Mouse (Mus musculus) CH12.LX (cell line): Measurements from ENCODE around the gene Ptprk. TPM values are rescaled to one million over a fixed set of nuclear protein-coding genes. Genes with fewer than 3 reads are reported as not detected.

Experiments
- DNase-seq: peaks from one replicate; pipeline ENCODE4 v3.0.0-alpha.2; 2013; ENCODE audit errors: extremely low read depth
- H3K27ac ChIP-seq: 2 replicates; pipeline ENCODE4 v1.5.1; 2012; ENCODE audit warnings: low read depth, mild to moderate bottlenecking, control low read depth, moderate library complexity; ENCODE audit not compliant: insufficient read depth
- H3K27me3 ChIP-seq: replicated peaks from 2 replicates; pipeline ENCODE3; 2012; ENCODE audit warnings: inconsistent platforms
- H3K36me3 ChIP-seq, 2 experiments: replicated peaks in 1 of 2; 2 replicates each; pipeline versions ENCODE3 to v1.6.1; 2012; ENCODE audit warnings: inconsistent platforms in 1 of 2, low read length in 1 of 2, mild to moderate bottlenecking in 1 of 2, mixed read lengths in 1 of 2, moderate library complexity in 1 of 2; ENCODE audit not compliant: control insufficient read depth in 1 of 2, insufficient read depth in 1 of 2
- H3K4me1 ChIP-seq, 2 experiments: 2 replicates each; pipeline ENCODE4 v1.6.1; 2012; ENCODE audit warnings: inconsistent platforms in 1 of 2, moderate library complexity in 1 of 2; ENCODE audit not compliant: insufficient read depth in 2 of 2, control insufficient read depth in 1 of 2
- H3K4me2 ChIP-seq: 2 replicates; pipeline ENCODE4 v1.6.1; 2012; ENCODE audit warnings: low read depth, mild to moderate bottlenecking, control low read depth; ENCODE audit not compliant: poor library complexity, insufficient read depth, severe bottlenecking
- H3K4me3 ChIP-seq, 3 experiments: fragments of 150-350 bp in 1 of 3; sonication (generic) in 1 of 3; replicated peaks in 1 of 3; 2 replicates each; pipeline versions ENCODE3 to v1.5.1; 2011 to 2012; ENCODE audit warnings: low read depth in 2 of 3, low read length in 2 of 3, mild to moderate bottlenecking in 2 of 3, moderate library complexity in 2 of 3, control low read depth in 1 of 3, improper control_type of control experiment in 1 of 3, inconsistent platforms in 1 of 3, mixed read lengths in 1 of 3; ENCODE audit not compliant: poor library complexity in 1 of 3
- H3K79me2 ChIP-seq: replicated peaks from 2 replicates; pipeline ENCODE4 v1.6.1; 2012; ENCODE audit warnings: mild to moderate bottlenecking, moderate library complexity; ENCODE audit not compliant: control insufficient read depth, poor library complexity, insufficient read depth, severe bottlenecking; ENCODE audit errors: extremely low read depth
- H3K9ac ChIP-seq: 2 replicates; pipeline ENCODE4 v1.6.1; 2012; ENCODE audit warnings: low read depth, mild to moderate bottlenecking, control low read depth, moderate library complexity; ENCODE audit not compliant: insufficient read depth
- H3K9me3 ChIP-seq: replicated peaks from 2 replicates; pipeline ENCODE3; 2012; ENCODE audit warnings: low read length, inconsistent platforms, mixed read lengths
- BHLHE40 ChIP-seq: IDR thresholded peaks from 2 replicates; pipeline ENCODE4 v1.6.1; 2011; ENCODE audit warnings: mild to moderate bottlenecking, low read depth, low read length, improper control_type of control experiment
- CHD1 ChIP-seq: IDR thresholded peaks from 2 replicates; pipeline ENCODE4 v1.6.1; 2012; ENCODE audit warnings: low read depth, low read length, improper control_type of control experiment, inconsistent platforms
- CHD2 ChIP-seq: IDR thresholded peaks from 2 replicates; pipeline ENCODE4 v1.6.1; 2011; ENCODE audit warnings: low read length, improper control_type of control experiment
- CTCF ChIP-seq, 2 experiments: IDR thresholded peaks in 1 of 2; conservative IDR thresholded peaks in 1 of 2; 2 replicates each; pipeline ENCODE4 v1.5.1; 2011 to 2012; ENCODE audit warnings: low read depth in 2 of 2, low read length in 2 of 2, improper control_type of control experiment in 1 of 2, inconsistent platforms in 1 of 2, mild to moderate bottlenecking in 1 of 2, moderate library complexity in 1 of 2
- ELF1 ChIP-seq: IDR thresholded peaks from 2 replicates; pipeline ENCODE4 v1.6.1; 2014; ENCODE audit warnings: low read depth, mild to moderate bottlenecking, inconsistent platforms, low read length, improper control_type of control experiment
- IRF4 ChIP-seq: IDR thresholded peaks from 2 replicates; pipeline ENCODE4 v1.6.1; 2014; ENCODE audit warnings: low read depth, mild to moderate bottlenecking, inconsistent platforms, low read length, improper control_type of control experiment
- JUN ChIP-seq: IDR thresholded peaks from 2 replicates; pipeline ENCODE4 v1.6.1; 2011; ENCODE audit warnings: low read depth, mild to moderate bottlenecking, low read length, improper control_type of control experiment, moderate library complexity; ENCODE audit not compliant: insufficient read depth
- JUND ChIP-seq: conservative IDR thresholded peaks from 2 replicates; pipeline ENCODE4 v1.6.1; 2011; ENCODE audit warnings: low read depth, low read length, improper control_type of control experiment
- KAT2A ChIP-seq: IDR thresholded peaks from 2 replicates; pipeline ENCODE4 v1.6.1; 2012; ENCODE audit warnings: low read length, improper control_type of control experiment, inconsistent platforms; ENCODE audit not compliant: insufficient replicate concordance
- MAZ ChIP-seq: IDR thresholded peaks from 2 replicates; pipeline ENCODE4 v1.6.1; 2012; ENCODE audit warnings: low read depth, mild to moderate bottlenecking, inconsistent platforms, low read length, improper control_type of control experiment, moderate library complexity
- MEF2A ChIP-seq: IDR thresholded peaks from 2 replicates; pipeline ENCODE4 v1.6.1; 2014; ENCODE audit warnings: low read depth, mild to moderate bottlenecking, inconsistent platforms, low read length, improper control_type of control experiment, borderline replicate concordance
- MXI1 ChIP-seq: IDR thresholded peaks from 2 replicates; pipeline ENCODE4 v1.6.1; 2011; ENCODE audit warnings: mild to moderate bottlenecking, low read depth, low read length, improper control_type of control experiment
- MYC ChIP-seq: IDR thresholded peaks from 2 replicates; pipeline ENCODE4 v1.6.1; 2011; ENCODE audit warnings: low read depth, mild to moderate bottlenecking, improper control_type of control experiment, low read length
- NELFE ChIP-seq: IDR thresholded peaks from 2 replicates; pipeline ENCODE4 v1.6.1; 2011; ENCODE audit warnings: low read depth, low read length, improper control_type of control experiment
- PAX5 ChIP-seq: IDR thresholded peaks from 2 replicates; pipeline ENCODE4 v1.6.1; 2012; ENCODE audit warnings: low read length, inconsistent platforms, mixed read lengths
- POLR2A ChIP-seq: IDR thresholded peaks from 2 replicates; pipeline ENCODE4 v1.6.1; 2011; ENCODE audit warnings: low read depth, mild to moderate bottlenecking, improper control_type of control experiment, low read length
- POLR2AphosphoS2 ChIP-seq: IDR thresholded peaks from 2 replicates; pipeline ENCODE4 v1.6.1; 2011; ENCODE audit warnings: low read depth, low read length, improper control_type of control experiment
- RAD21 ChIP-seq: IDR thresholded peaks from 2 replicates; pipeline ENCODE4 v1.6.1; 2011; ENCODE audit warnings: low read depth, mild to moderate bottlenecking, low read length, improper control_type of control experiment, moderate library complexity
- TCF12 ChIP-seq: IDR thresholded peaks from 2 replicates; pipeline ENCODE4 v1.6.1; 2014; ENCODE audit warnings: low read depth, mild to moderate bottlenecking, inconsistent platforms, low read length, improper control_type of control experiment
- USF2 ChIP-seq: conservative IDR thresholded peaks from 2 replicates; pipeline ENCODE4 v1.6.1; 2011; ENCODE audit warnings: low read depth, low read length, improper control_type of control experiment
- ZNF384 ChIP-seq: IDR thresholded peaks from 2 replicates; pipeline ENCODE4 v1.6.1; 2012; ENCODE audit warnings: low read depth, low read length, improper control_type of control experiment, inconsistent platforms
- dilution Hi-C: fragments of 300-500 bp; cut with MboI; formaldehyde crosslinking; loops from 2 replicates; pipeline ENCODE4 v1.14.3; 2020; ENCODE audit warnings: low sequenced_read_pairs; ENCODE audit not compliant: extremely low pct_unique_long_range_greater_than_20kb, extremely low pct_ligation_motif_present
- in situ Hi-C: fragments of 300-500 bp; cut with MboI; formaldehyde crosslinking; loops from 3 replicates; pipeline ENCODE4 v1.14.3; 2019; ENCODE audit warnings: low sequenced_read_pairs, low pct_ligation_motif_present, low pct_unique_long_range_greater_than_20kb, mixed read lengths
- polyA plus RNA-seq: library from polyadenylated mRNA; unstranded; fragments of >175 nt; gene quantifications from 2 replicates; pipeline ENCODE4 v1.2.1, GENCODE M21; 2012; ENCODE audit warnings: low read depth; ENCODE audit not compliant: insufficient read length
- total RNA-seq, 2 experiments: library from RNA; depleted of rRNA; stranded (reverse); fragments of 300-350 nt in 1 of 2; fragments of >200 nt in 1 of 2; gene quantifications; 2 replicates each; pipeline ENCODE4 v1.2.3; 2012 to 2014

The Ptprk gene
- total and polyA plus RNA-seq, 3 experiments = not detected

DNA sequence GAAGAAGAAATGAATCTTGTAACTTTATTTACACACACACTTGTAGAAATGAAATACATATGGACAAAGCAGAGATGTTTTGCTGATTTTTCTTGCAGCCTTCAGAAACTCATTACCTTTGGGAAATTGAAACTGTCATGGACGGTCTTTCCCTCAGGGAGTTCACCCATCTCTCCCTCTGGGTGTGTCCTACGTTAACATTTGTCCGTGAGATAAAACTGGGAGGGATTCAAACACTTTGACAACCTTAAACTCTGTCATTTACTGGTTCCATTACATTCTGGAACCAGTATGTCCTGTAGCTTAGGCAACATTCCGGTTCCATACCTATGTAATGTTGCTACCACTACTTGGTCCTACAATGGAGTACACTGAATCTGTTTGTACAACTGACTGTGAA is 513.8 kb downstream of the Ptprk start:
- dilution Hi-C loops = no loop called here
- Histone ChIP-seq H3K36me3 (no peaks in the 10 kb centered on the region), H3K79me2 (no peaks in the 10 kb centered on the region), H3K9me3 (peaks cover 8% of the 10 kb centered on the region), H3K27me3 (no peaks in the 10 kb centered on the region), H3K4me3 (no peak overlapping the region), H3K4me1 (no peaks in the 10 kb centered on the region), H3K4me2 (no peak overlapping the region), H3K27ac (no peak overlapping the region), H3K9ac (no peak overlapping the region)
- TF ChIP-seq MEF2A (no peak), JUN (no peak), NELFE (no peak)
- DNase-seq = no peak
- in situ Hi-C loops = no loop called here

DNA sequence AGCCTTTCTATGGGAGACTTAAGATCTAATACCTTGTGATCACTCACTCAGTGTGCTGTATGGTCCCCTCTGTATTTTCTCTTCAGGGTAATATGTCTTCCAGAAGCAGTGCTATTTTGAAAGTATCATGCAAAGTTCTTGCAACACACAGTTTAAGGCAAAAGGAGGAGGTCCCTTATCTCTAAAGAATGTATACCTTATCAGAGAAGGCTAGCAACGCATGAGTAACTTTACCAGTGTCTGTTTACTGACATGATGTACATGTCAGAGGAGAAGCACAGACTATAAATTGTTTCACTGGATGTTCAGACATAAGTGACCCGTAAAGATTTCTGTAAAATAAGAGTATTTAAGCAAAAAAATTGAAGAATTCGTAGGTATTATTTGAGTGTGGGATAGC is 516.2 kb downstream of the Ptprk start:
- TF ChIP-seq JUND (no peak), RAD21 (no peak), KAT2A (no peak), MYC (no peak), ELF1 (no peak), MXI1 (no peak), PAX5 (no peak), JUN (no peak), POLR2A (no peak), POLR2AphosphoS2 (no peak), CTCF (conservative IDR thresholded peaks at IDR 0.05 in 1 of 2, IDR thresholded peaks at IDR 0.05 in 1 of 2; ENCODE audit: low read depth in 2 of 2, low read length in 2 of 2) (no peak), CHD2 (no peak), CHD1 (no peak), TCF12 (no peak), ZNF384 (no peak), MAZ (no peak), BHLHE40 (no peak), USF2 (no peak), NELFE (no peak), IRF4 (no peak)
- Histone ChIP-seq H3K27me3 (no peaks in the 10 kb centered on the region), H3K4me1 (no peaks in the 10 kb centered on the region), H3K27ac (no peak overlapping the region), H3K9me3 (peaks cover 8% of the 10 kb centered on the region), H3K36me3 (no peaks in the 10 kb centered on the region), H3K79me2 (no peaks in the 10 kb centered on the region), H3K4me2 (no peak overlapping the region), H3K9ac (no peak overlapping the region), H3K4me3 (no peak overlapping the region)
- dilution Hi-C loops = no loop called here
- DNase-seq = no peak
- in situ Hi-C loops = no loop called here
